Mouse (Mus musculus): ENCODE data around the gene Tmco4. TPM values are rescaled to one million over a fixed set of nuclear protein-coding genes. Genes with fewer than 3 reads are reported as not detected.

The Tmco4 gene
- polyA plus RNA-seq, 1 experiment from 2014 or later = 1.2 TPM

GRCm38 (mm10) chr4:139078313-139078712 is 105.6 kb downstream of the Tmco4 start:
- Histone ChIP-seq H3K4me3 (replicated peaks; ENCODE audit: low read length) (no peak overlapping the region), H3K4me1 (replicated peaks; ENCODE audit: control insufficient read depth, insufficient read depth, low read length) (peaks cover 37% of the 10 kb centered on the region), H3K4me2 (ENCODE audit: low read length) (no peak overlapping the region), H3K36me3 (ENCODE audit: control insufficient read depth, insufficient read depth) (no peaks in the 10 kb centered on the region), H3K9me3 (ENCODE audit: control insufficient read depth, low read length) (no peaks in the 10 kb centered on the region), H3K27ac (ENCODE audit: low read length) (no peak overlapping the region), H3K9ac (replicated peaks; ENCODE audit: low read depth, low read length) (no peak overlapping the region), H3K27me3 (replicated peaks; ENCODE audit: control insufficient read depth, insufficient read depth, low read length) (peaks cover 32% of the 10 kb centered on the region)
- WGBS = 30% methylated on average over 2 of the region's 2 CpGs
- no peak for ATAC-seq

- no peaks in the 10 kb centered on the region for H3K9me3 ChIP-seq (ENCODE audit: control insufficient read depth, low read length)
- ATAC-seq = no peak
- no peak overlapping the region for H3K9ac ChIP-seq (replicated peaks; ENCODE audit: low read depth, low read length)
- no peaks in the 10 kb centered on the region for H3K36me3 ChIP-seq (ENCODE audit: control insufficient read depth, insufficient read depth)
- peaks cover 41% of the 10 kb centered on the region for H3K4me1 ChIP-seq (replicated peaks; ENCODE audit: control insufficient read depth, insufficient read depth, low read length)
- H3K27me3 ChIP-seq (replicated peaks; ENCODE audit: control insufficient read depth, insufficient read depth, low read length) = peaks cover 29% of the 10 kb centered on the region
- H3K4me3 ChIP-seq (replicated peaks; ENCODE audit: low read length) = no peak overlapping the region
- 16% methylated on average over 4 of the region's 4 CpGs for WGBS
- no peak overlapping the region for H3K4me2 ChIP-seq (ENCODE audit: low read length)
- H3K27ac ChIP-seq (ENCODE audit: low read length) = no peak overlapping the region
Measured at GRCm38 (mm10) chr4:139078726-139079125, 106.0 kb downstream of the Tmco4 start.

DNA sequence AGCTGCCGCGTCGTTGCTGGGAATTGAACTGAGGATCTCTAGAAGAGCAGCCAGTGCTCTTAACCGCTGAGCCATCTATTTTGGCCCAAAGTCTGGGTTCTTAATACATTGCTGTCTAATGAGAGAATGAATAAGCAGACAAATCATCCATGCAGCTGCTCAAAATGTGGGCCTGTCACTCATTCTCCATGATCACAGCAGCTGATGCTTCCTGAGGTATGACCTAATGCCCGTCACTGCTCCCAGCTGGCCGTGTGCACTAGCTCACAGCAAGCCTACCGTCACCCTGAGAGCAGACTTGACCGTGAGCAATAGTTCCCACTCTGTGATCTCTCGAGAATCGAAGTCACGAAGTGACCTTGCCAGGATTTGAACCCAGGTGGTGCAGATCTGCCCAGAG is 106.8 kb downstream of the Tmco4 start:
- WGBS = 75% methylated on average over 11 of the region's 11 CpGs
- H3K4me3 ChIP-seq (replicated peaks; ENCODE audit: low read length) = no peak overlapping the region
- H3K4me2 ChIP-seq (ENCODE audit: low read length) = no peak overlapping the region
- ATAC-seq = no peak
- H3K27ac ChIP-seq (ENCODE audit: low read length) = no peak overlapping the region
- peaks cover 38% of the 10 kb centered on the region for H3K4me1 ChIP-seq (replicated peaks; ENCODE audit: control insufficient read depth, insufficient read depth, low read length)
- no peaks in the 10 kb centered on the region for H3K36me3 ChIP-seq (ENCODE audit: control insufficient read depth, insufficient read depth)
- H3K9ac ChIP-seq (replicated peaks; ENCODE audit: low read depth, low read length) = no peak overlapping the region
- no peaks in the 10 kb centered on the region for H3K9me3 ChIP-seq (ENCODE audit: control insufficient read depth, low read length)
- peaks cover 23% of the 10 kb centered on the region for H3K27me3 ChIP-seq (replicated peaks; ENCODE audit: control insufficient read depth, insufficient read depth, low read length)

DNA sequence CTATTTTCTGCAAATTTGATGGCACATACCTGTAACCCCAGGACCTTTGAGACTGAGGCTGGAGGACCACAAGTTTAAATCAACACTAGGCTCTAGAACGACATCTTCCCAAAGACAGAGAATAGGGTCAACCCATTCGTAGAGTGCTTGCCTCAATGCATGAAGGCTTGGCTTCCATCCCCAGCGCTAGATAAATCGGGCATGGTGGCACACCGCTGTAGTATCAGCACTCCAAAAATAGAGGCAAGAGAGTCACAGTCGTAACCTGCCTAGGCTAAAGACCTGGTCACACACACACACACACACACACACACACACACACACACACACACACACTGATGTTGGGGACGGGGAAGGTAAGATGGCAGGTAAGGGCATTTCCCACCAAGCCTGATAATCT is 107.6 kb downstream of the Tmco4 start:
- Histone ChIP-seq H3K9me3 (ENCODE audit: control insufficient read depth, low read length) (no peaks in the 10 kb centered on the region), H3K9ac (replicated peaks; ENCODE audit: low read depth, low read length) (no peak overlapping the region), H3K27me3 (replicated peaks; ENCODE audit: control insufficient read depth, insufficient read depth, low read length) (peaks cover 14% of the 10 kb centered on the region), H3K4me1 (replicated peaks; ENCODE audit: control insufficient read depth, insufficient read depth, low read length) (peaks cover 32% of the 10 kb centered on the region), H3K4me2 (ENCODE audit: low read length) (no peak overlapping the region), H3K27ac (ENCODE audit: low read length) (no peak overlapping the region), H3K36me3 (ENCODE audit: control insufficient read depth, insufficient read depth) (no peaks in the 10 kb centered on the region), H3K4me3 (replicated peaks; ENCODE audit: low read length) (no peak overlapping the region)
- ATAC-seq = no peak
- WGBS = 94% methylated on average over 7 of the region's 7 CpGs

DNA sequence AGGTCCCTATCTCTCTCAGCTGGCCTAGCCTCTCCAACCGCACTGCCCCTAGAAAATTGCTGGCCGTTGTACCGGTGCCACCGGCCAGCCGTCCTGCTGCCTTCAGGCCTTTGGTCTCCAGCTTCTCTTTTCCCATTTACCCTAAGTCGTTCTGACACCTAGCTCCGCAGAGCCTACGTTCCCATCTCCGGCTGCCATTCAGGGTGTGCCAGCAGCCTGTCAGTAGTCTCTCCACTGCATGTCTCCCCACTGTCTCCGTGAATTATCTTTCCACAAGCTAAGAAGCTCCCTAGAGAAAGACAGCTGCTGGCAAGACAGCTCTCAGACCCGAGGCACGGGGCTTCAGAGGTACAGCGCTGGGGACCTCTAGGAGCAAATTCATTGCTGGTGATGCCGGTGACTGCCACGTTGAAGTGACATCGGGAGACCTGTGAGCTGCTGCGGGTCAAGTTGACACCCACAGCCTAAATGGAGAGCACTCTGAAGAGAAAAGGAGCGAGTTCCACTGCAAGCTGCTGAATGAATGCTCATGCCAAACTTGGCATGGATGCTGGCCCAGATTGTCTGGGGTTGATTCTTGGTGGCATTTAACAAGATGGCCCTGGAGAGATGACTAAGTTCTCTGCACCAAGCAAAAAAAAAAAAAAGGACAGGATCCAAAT is 108.7 kb downstream of the Tmco4 start:
- ATAC-seq = no peak
- Histone ChIP-seq H3K9me3 (ENCODE audit: control insufficient read depth, low read length) (no peaks in the 10 kb centered on the region), H3K27me3 (replicated peaks; ENCODE audit: control insufficient read depth, insufficient read depth, low read length) (peaks cover 4% of the 10 kb centered on the region), H3K4me3 (replicated peaks; ENCODE audit: low read length) (no peak overlapping the region), H3K4me2 (ENCODE audit: low read length) (no peak overlapping the region), H3K27ac (ENCODE audit: low read length) (peak overlapping the region; percentile 59), H3K9ac (replicated peaks; ENCODE audit: low read depth, low read length) (no peak overlapping the region), H3K36me3 (ENCODE audit: control insufficient read depth, insufficient read depth) (no peaks in the 10 kb centered on the region), H3K4me1 (replicated peaks; ENCODE audit: control insufficient read depth, insufficient read depth, low read length) (peaks cover 27% of the 10 kb centered on the region)
- 58% methylated on average over 18 of the region's 18 CpGs for WGBS

DNA sequence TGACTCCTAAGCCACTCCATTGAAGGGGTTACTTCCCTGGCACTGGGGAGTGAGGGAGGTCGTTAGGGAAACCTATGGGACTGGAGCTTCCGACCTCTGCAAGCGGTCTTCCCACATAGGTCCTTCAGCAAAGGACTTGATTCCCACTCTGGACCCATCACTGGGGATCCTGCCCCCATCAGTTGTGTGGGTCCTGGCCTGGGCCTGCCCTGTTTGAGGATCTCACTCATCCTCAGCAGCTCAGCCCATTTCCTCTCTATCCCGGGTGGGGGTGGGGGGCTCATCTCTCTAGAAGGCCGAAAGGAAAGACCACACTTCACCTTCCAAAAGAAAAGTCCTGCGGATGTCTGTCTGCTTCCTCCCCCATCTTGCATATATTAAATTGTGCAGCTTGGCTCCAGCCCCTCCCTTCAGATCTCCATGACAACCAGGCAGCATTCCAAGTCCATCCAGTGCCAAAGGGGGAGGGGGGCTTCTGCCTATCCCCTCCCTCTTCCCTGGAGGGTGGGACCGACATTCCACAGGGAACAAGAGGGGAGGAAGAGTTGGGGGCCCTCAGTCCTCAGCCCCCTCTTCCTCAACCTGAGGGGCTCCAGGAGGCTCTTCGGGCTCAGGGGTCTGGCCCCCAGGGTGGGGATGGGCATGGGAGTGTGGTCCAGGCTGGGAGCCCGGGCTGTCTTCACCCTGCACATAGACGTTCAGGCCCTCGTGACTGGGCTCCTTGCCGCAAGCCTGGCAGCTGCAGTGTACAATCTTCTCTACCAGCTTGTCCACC is 110.3 kb downstream of the Tmco4 start:
- 11% methylated on average over 12 of the region's 12 CpGs for WGBS
- peak overlapping the region; percentile 42 for H3K9ac ChIP-seq (replicated peaks; ENCODE audit: low read depth, low read length)
- peak overlapping the region; percentile 29 for H3K4me3 ChIP-seq (replicated peaks; ENCODE audit: low read length)
- H3K9me3 ChIP-seq (ENCODE audit: control insufficient read depth, low read length) = no peaks in the 10 kb centered on the region
- H3K36me3 ChIP-seq (ENCODE audit: control insufficient read depth, insufficient read depth) = no peaks in the 10 kb centered on the region
- peak; percentile 61 for ATAC-seq
- H3K27ac ChIP-seq (ENCODE audit: low read length) = peak overlapping the region; percentile 43
- H3K4me2 ChIP-seq (ENCODE audit: low read length) = peak overlapping the region; percentile 57
- peaks cover 27% of the 10 kb centered on the region for H3K4me1 ChIP-seq (replicated peaks; ENCODE audit: control insufficient read depth, insufficient read depth, low read length)
- H3K27me3 ChIP-seq (replicated peaks; ENCODE audit: control insufficient read depth, insufficient read depth, low read length) = no peaks in the 10 kb centered on the region

GRCm38 (mm10) chr4:139085337-139085736 is 112.6 kb downstream of the Tmco4 start:
- H3K4me2 ChIP-seq (ENCODE audit: low read length) = no peak overlapping the region
- no peak overlapping the region for H3K27ac ChIP-seq (ENCODE audit: low read length)
- no peak overlapping the region for H3K9ac ChIP-seq (replicated peaks; ENCODE audit: low read depth, low read length)
- no peak overlapping the region for H3K4me3 ChIP-seq (replicated peaks; ENCODE audit: low read length)
- no peak for ATAC-seq
- H3K27me3 ChIP-seq (replicated peaks; ENCODE audit: control insufficient read depth, insufficient read depth, low read length) = no peaks in the 10 kb centered on the region
- 72% methylated on average over 11 of the region's 11 CpGs for WGBS
- H3K36me3 ChIP-seq (ENCODE audit: control insufficient read depth, insufficient read depth) = no peaks in the 10 kb centered on the region
- no peaks in the 10 kb centered on the region for H3K9me3 ChIP-seq (ENCODE audit: control insufficient read depth, low read length)
- H3K4me1 ChIP-seq (replicated peaks; ENCODE audit: control insufficient read depth, insufficient read depth, low read length) = peaks cover 27% of the 10 kb centered on the region

DNA sequence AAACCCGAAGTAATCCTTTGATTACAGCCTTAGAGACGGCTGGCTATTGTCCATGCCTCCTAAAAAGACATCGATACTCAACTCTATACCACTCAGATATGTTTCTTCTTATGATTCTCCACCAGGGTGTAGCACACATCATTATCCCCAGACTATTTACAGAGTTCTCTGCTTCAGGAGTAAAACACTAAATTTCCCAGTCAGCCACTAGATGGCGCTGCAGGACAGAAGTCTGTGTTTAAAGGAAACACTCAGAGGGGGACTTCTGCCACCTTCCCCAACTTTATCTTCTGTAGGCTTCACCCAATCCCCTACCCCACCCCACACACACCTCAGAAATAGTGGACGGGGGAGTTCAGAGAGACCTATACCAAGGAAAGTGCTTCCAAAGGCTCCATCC is 113.3 kb downstream of the Tmco4 start:
- H3K4me3 ChIP-seq (replicated peaks; ENCODE audit: low read length) = no peak overlapping the region
- ATAC-seq = peak; percentile 36
- H3K4me1 ChIP-seq (replicated peaks; ENCODE audit: control insufficient read depth, insufficient read depth, low read length) = peaks cover 27% of the 10 kb centered on the region
- no peaks in the 10 kb centered on the region for H3K36me3 ChIP-seq (ENCODE audit: control insufficient read depth, insufficient read depth)
- WGBS = 18% methylated on average over 5 of the region's 5 CpGs
- no peaks in the 10 kb centered on the region for H3K9me3 ChIP-seq (ENCODE audit: control insufficient read depth, low read length)
- no peak overlapping the region for H3K27ac ChIP-seq (ENCODE audit: low read length)
- H3K27me3 ChIP-seq (replicated peaks; ENCODE audit: control insufficient read depth, insufficient read depth, low read length) = peaks cover 3% of the 10 kb centered on the region
- H3K4me2 ChIP-seq (ENCODE audit: low read length) = no peak overlapping the region
- no peak overlapping the region for H3K9ac ChIP-seq (replicated peaks; ENCODE audit: low read depth, low read length)

DNA sequence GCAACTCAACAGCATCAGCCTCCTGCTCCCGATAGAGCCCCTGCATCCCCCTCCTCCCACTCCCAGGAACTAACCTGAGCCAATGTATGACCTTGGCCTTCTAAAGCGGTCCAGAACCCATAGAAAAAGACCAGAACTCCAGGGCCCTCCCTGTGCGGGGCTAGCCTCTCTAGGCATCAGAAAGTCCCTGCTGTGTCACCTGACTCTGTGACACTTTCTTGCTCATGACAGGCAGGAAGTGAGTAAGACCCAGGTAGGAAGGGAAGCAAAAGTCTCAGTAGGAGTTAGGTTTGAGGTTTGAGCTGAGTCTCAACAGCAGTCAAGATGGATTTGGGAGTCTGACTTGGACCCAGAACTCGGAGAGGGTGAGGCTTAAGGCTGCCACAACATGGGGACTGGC is 114.3 kb downstream of the Tmco4 start:
- Histone ChIP-seq H3K4me3 (replicated peaks; ENCODE audit: low read length) (no peak overlapping the region), H3K27ac (ENCODE audit: low read length) (no peak overlapping the region), H3K9me3 (ENCODE audit: control insufficient read depth, low read length) (no peaks in the 10 kb centered on the region), H3K4me2 (ENCODE audit: low read length) (no peak overlapping the region), H3K9ac (replicated peaks; ENCODE audit: low read depth, low read length) (no peak overlapping the region), H3K27me3 (replicated peaks; ENCODE audit: control insufficient read depth, insufficient read depth, low read length) (peaks cover 10% of the 10 kb centered on the region), H3K36me3 (ENCODE audit: control insufficient read depth, insufficient read depth) (no peaks in the 10 kb centered on the region), H3K4me1 (replicated peaks; ENCODE audit: control insufficient read depth, insufficient read depth, low read length) (peaks cover 25% of the 10 kb centered on the region)
- ATAC-seq = no peak
- WGBS = 65% methylated on average over 4 of the region's 4 CpGs
